Mouse (Mus musculus) MEL (cell line): ENCODE measurements at regions not wholly inside any gene's neighbourhood (a gene's known extent, or its start where the extent isn't known, plus 50 kb on each side); places are given as distances from the start of the nearest gene placed in this dataset.

Experiments used
- DNase-seq: peaks from one replicate; pipeline ENCODE4 v3.0.0; 2011; ENCODE audit warnings: low read depth, low spot score
- H3K27ac ChIP-seq: 2 replicates; pipeline ENCODE4 v1.5.1; 2012; ENCODE audit warnings: low read depth, mild to moderate bottlenecking, control low read depth, low read length, moderate library complexity; ENCODE audit not compliant: control insufficient read depth
- H3K27me3 ChIP-seq, 2 experiments: fragments of 150-350 bp in 1 of 2; sonication (generic) in 1 of 2; 2 replicates each; pipeline ENCODE4 v1.6.1; 2012; ENCODE audit warnings: low read length in 2 of 2, mild to moderate bottlenecking in 2 of 2, improper control_type of control experiment in 1 of 2, moderate library complexity in 1 of 2; ENCODE audit not compliant: insufficient read depth in 2 of 2, control insufficient read depth in 1 of 2
- H3K36me3 ChIP-seq, 2 experiments: 2 replicates each; pipeline ENCODE4 v1.6.1; 2012 to 2014; ENCODE audit warnings: low read length in 2 of 2, improper control_type of control experiment in 1 of 2, inconsistent platforms in 1 of 2, mild to moderate bottlenecking in 1 of 2; ENCODE audit not compliant: insufficient read depth in 2 of 2, control insufficient read depth in 1 of 2
- H3K4me1 ChIP-seq, 2 experiments: fragments of 150-350 bp in 1 of 2; sonication (generic) in 1 of 2; 2 replicates each; pipeline ENCODE4 v1.6.1; 2012; ENCODE audit warnings: low read length in 2 of 2, improper control_type of control experiment in 1 of 2, mild to moderate bottlenecking in 1 of 2; ENCODE audit not compliant: insufficient read depth in 2 of 2, control insufficient read depth in 1 of 2
- H3K4me3 ChIP-seq, 2 experiments: fragments of 150-350 bp in 1 of 2; sonication (generic) in 1 of 2; 2 replicates each; pipeline ENCODE4 v1.5.1; 2012; ENCODE audit warnings: low read depth in 2 of 2, low read length in 2 of 2, mild to moderate bottlenecking in 2 of 2, moderate library complexity in 2 of 2, control low read depth in 1 of 2, improper control_type of control experiment in 1 of 2; ENCODE audit not compliant: control insufficient read depth in 1 of 2, insufficient read depth in 1 of 2
- H3K79me2 ChIP-seq: 2 replicates; pipeline ENCODE4 v1.6.1; 2012; ENCODE audit warnings: mild to moderate bottlenecking, low read length, moderate library complexity; ENCODE audit not compliant: control insufficient read depth, poor library complexity, insufficient read depth
- H3K9ac ChIP-seq: 2 replicates; pipeline ENCODE4 v1.6.1; 2012; ENCODE audit warnings: low read depth, mild to moderate bottlenecking, control low read depth, low read length, moderate library complexity; ENCODE audit not compliant: control insufficient read depth, poor library complexity, severe bottlenecking
- H3K9me3 ChIP-seq: fragments of 150-350 bp; sonication (generic); replicated peaks from 2 replicates; pipeline ENCODE4 v1.6.1; 2012; ENCODE audit warnings: mild to moderate bottlenecking, low read length, improper control_type of control experiment, moderate library complexity; ENCODE audit not compliant: insufficient read depth
- CHD1 ChIP-seq: IDR thresholded peaks from 2 replicates; pipeline ENCODE4 v1.6.1; 2012; ENCODE audit warnings: low read depth, mild to moderate bottlenecking, inconsistent platforms, low read length, improper control_type of control experiment
- CHD2 ChIP-seq: IDR thresholded peaks from 2 replicates; pipeline ENCODE4 v1.6.1; 2011; ENCODE audit warnings: low read length, improper control_type of control experiment
- E2F4 ChIP-seq: IDR thresholded peaks from 2 replicates; pipeline ENCODE4 v1.6.1; 2011; ENCODE audit warnings: low read depth, low read length, improper control_type of control experiment, borderline replicate concordance
- GABPA ChIP-seq: IDR thresholded peaks from 2 replicates; pipeline ENCODE4 v1.6.1; 2012; ENCODE audit warnings: low read depth, mild to moderate bottlenecking, inconsistent platforms, low read length, improper control_type of control experiment, moderate library complexity
- JUND ChIP-seq: IDR thresholded peaks from 2 replicates; pipeline ENCODE4 v1.6.1; 2011; ENCODE audit warnings: low read depth, mild to moderate bottlenecking, improper control_type of control experiment, low read length
- MAFK ChIP-seq: IDR thresholded peaks from 2 replicates; pipeline ENCODE4 v1.6.1; 2011; ENCODE audit warnings: low read depth, mild to moderate bottlenecking, low read length, improper control_type of control experiment, borderline replicate concordance
- MAX ChIP-seq: IDR thresholded peaks from 2 replicates; pipeline ENCODE4 v1.6.1; 2011; ENCODE audit warnings: low read length, improper control_type of control experiment
- MXI1 ChIP-seq: IDR thresholded peaks from 2 replicates; pipeline ENCODE4 v1.6.1; 2011; ENCODE audit warnings: mild to moderate bottlenecking, low read depth, low read length, improper control_type of control experiment
- MYB ChIP-seq: IDR thresholded peaks from 2 replicates; pipeline ENCODE4 v1.6.1; 2011; ENCODE audit warnings: mild to moderate bottlenecking, low read depth, low read length, improper control_type of control experiment
- NRF1 ChIP-seq: IDR thresholded peaks from 2 replicates; pipeline ENCODE4 v1.6.1; 2014; ENCODE audit warnings: low read depth, mild to moderate bottlenecking, inconsistent platforms, low read length, improper control_type of control experiment, moderate library complexity; ENCODE audit not compliant: poor library complexity, insufficient read depth, severe bottlenecking
- POLR2A ChIP-seq, 2 experiments: IDR thresholded peaks; 2 replicates each; pipeline ENCODE4 v1.6.1; 2011 to 2012; ENCODE audit warnings: low read length in 2 of 2, mild to moderate bottlenecking in 2 of 2, control low read depth in 1 of 2, improper control_type of control experiment in 1 of 2, low read depth in 1 of 2, moderate library complexity in 1 of 2; ENCODE audit not compliant: control insufficient read depth in 1 of 2, insufficient read depth in 1 of 2, poor library complexity in 1 of 2
- POLR2AphosphoS2 ChIP-seq: IDR thresholded peaks from 2 replicates; pipeline ENCODE4 v1.6.1; 2011; ENCODE audit warnings: low read length, improper control_type of control experiment
- RAD21 ChIP-seq: IDR thresholded peaks from 2 replicates; pipeline ENCODE4 v1.6.1; 2011; ENCODE audit warnings: mild to moderate bottlenecking, low read depth, low read length, improper control_type of control experiment
- SIN3A ChIP-seq: IDR thresholded peaks from 2 replicates; pipeline ENCODE4 v1.6.1; 2012; ENCODE audit warnings: low read length, improper control_type of control experiment, inconsistent platforms
- SMC3 ChIP-seq: IDR thresholded peaks from 2 replicates; pipeline ENCODE4 v1.6.1; 2011; ENCODE audit warnings: low read depth, low read length, improper control_type of control experiment
- TAL1 ChIP-seq: IDR thresholded peaks from 2 replicates; pipeline ENCODE4 v1.6.1; 2012; ENCODE audit warnings: mild to moderate bottlenecking, inconsistent platforms, low read length, moderate library complexity, mixed read lengths
- TCF12 ChIP-seq: IDR thresholded peaks from 2 replicates; pipeline ENCODE4 v1.6.1; 2014; ENCODE audit warnings: low read depth, mild to moderate bottlenecking, inconsistent platforms, low read length, improper control_type of control experiment, moderate library complexity
- UBTF ChIP-seq: IDR thresholded peaks from 2 replicates; pipeline ENCODE4 v1.6.1; 2012; ENCODE audit warnings: low read depth, mild to moderate bottlenecking, inconsistent platforms, low read length, improper control_type of control experiment, moderate library complexity, borderline replicate concordance; ENCODE audit not compliant: insufficient read depth
- USF2 ChIP-seq, 2 experiments: IDR thresholded peaks; 2 replicates each; pipeline ENCODE4 v1.6.1; 2011 to 2012; ENCODE audit warnings: improper control_type of control experiment in 2 of 2, low read length in 2 of 2, borderline replicate concordance in 1 of 2, inconsistent platforms in 1 of 2, low read depth in 1 of 2, mild to moderate bottlenecking in 1 of 2; ENCODE audit not compliant: insufficient read depth in 1 of 2
- ZC3H11A ChIP-seq: IDR thresholded peaks from 2 replicates; pipeline ENCODE4 v1.6.1; 2012; ENCODE audit warnings: low read depth, mild to moderate bottlenecking, inconsistent platforms, low read length, improper control_type of control experiment

DNA sequence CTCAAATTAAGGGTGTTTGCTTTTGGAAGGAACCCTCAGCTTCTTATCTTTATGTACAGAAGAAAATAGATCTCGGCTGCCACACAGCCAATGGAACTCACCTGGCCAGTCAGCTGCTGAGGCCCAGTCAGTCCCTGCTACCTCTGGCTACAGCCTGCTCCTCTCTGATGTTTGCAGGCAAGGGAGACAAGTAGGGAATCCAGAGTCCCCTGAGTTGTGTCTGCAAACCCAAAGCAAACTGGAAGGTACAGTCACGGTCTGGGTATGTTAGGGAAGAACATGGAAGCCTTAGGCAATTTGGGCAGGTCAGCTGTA, 61.6 kb downstream of the Foxa2 start:
- Histone ChIP-seq H3K27ac (no peak overlapping the region), H3K27me3 (no peaks in the 10 kb centered on the region), H3K9ac (no peak overlapping the region), H3K36me3 (no peaks in the 10 kb centered on the region), H3K4me3 (no peak overlapping the region), H3K9me3 (no peaks in the 10 kb centered on the region), H3K4me1 (no peaks in the 10 kb centered on the region), H3K79me2 (no peaks in the 10 kb centered on the region)
- no peak for DNase-seq
- no peak for TF ChIP-seq MXI1
- no peak for TF ChIP-seq JUND
- TF ChIP-seq MAX = no peak

DNA sequence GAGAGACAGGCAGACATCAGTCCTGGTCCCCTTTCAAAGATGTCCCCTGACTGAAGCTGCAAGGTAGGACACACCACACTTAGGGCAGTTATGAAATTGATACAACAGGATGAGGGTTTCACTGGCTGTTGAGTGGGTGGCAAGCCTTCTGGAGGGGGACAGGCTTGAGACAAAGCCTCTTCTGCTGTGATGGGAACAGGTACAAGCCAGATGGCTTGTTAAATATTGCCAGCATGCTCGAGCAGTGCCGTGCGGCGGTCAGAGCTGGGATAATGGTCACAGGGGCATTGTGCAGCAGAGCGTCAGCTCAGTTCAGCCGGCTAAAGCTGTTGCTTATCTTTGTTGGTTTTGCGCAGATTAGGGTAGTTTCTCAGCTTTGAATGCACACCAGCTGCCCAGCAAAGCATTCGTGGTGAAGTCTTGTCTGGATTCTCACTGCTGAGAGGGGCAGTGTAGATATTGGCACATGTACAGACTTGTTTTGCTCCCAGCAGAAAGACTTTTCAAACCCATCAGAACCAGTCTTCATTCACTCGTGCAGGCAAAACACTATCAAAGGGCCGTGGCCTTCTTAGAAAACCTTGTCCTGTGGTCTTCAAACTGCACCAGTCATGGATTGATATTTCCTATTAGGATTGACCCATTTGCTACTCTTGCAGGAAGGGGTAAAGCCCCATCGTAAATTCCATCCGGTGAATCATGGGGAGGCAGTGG, 62.1 kb downstream of the Foxa2 start:
- Histone ChIP-seq H3K27ac (no peak overlapping the region), H3K27me3 (no peaks in the 10 kb centered on the region), H3K9me3 (no peaks in the 10 kb centered on the region), H3K79me2 (no peaks in the 10 kb centered on the region), H3K4me3 (no peak overlapping the region), H3K36me3 (no peaks in the 10 kb centered on the region), H3K9ac (no peak overlapping the region), H3K4me1 (no peaks in the 10 kb centered on the region)
- DNase-seq = no peak
- TF ChIP-seq ZC3H11A (no peak), MYB (no peak), USF2 (IDR thresholded peaks at IDR 0.05; ENCODE audit: borderline replicate concordance in 1 of 2, insufficient read depth in 1 of 2, low read depth in 1 of 2, low read length in 2 of 2) (no peak), POLR2A (IDR thresholded peaks at IDR 0.05; ENCODE audit: control insufficient read depth in 1 of 2, insufficient read depth in 1 of 2, low read depth in 1 of 2, low read length in 2 of 2, poor library complexity in 1 of 2) (no peak), RAD21 (no peak), CHD2 (no peak), CHD1 (no peak), MAFK (no peak), SIN3A (no peak), TAL1 (no peak), POLR2AphosphoS2 (no peak), SMC3 (no peak), E2F4 (no peak), NRF1 (no peak), UBTF (no peak), TCF12 (no peak), GABPA (no peak)
